14 mouse cellular contexts compared by ENCODE assay signal in genomic region chr10:69736241-69736640, GRCm38 (mm10).
DNase-seq lines count a peak whose midpoint lies in the region; ATAC-seq and TF ChIP-seq lines count a peak whose summit lies in the region.
"Had no signal": no experiment of that assay in that cellular context is flagged by ENCODE, and none has a peak within 500 bp of the region (broad histone marks: within the 10 kb centered on the region; RNA-seq: fewer than 3 reads in every experiment).

No protein-coding gene starts in this region.

- H3K27me3 ChIP-seq in midbrain, embryonic 13.5 days = no peaks in the 10 kb centered on the region
- H3K27me3 ChIP-seq in midbrain, embryonic 10.5 days (ENCODE audit: low read depth, poor library complexity, severe bottlenecking) = no peaks in the 10 kb centered on the region
- no peaks in the 10 kb centered on the region for H3K27me3 ChIP-seq in kidney, embryonic 15.5 days
- H3K27me3 ChIP-seq: embryonic facial prominence, embryonic 12.5 days; hindbrain, embryonic 15.5 days; liver, embryonic 12.5 days; lung, embryonic 15.5 days had no signal

- H3K36me3 ChIP-seq in midbrain, embryonic 13.5 days = no peaks in the 10 kb centered on the region
- H3K36me3 ChIP-seq in midbrain, embryonic 10.5 days = no peaks in the 10 kb centered on the region
- H3K36me3 ChIP-seq in kidney, embryonic 15.5 days = no peaks in the 10 kb centered on the region
- H3K36me3 ChIP-seq: embryonic facial prominence, embryonic 12.5 days; hindbrain, embryonic 15.5 days; liver, embryonic 12.5 days; lung, embryonic 15.5 days had no signal

- peak; percentile 19 for DNase-seq in gastrocnemius, adult 2 months
- no peak for DNase-seq in gastrocnemius, adult 18-20 months (ENCODE audit: low spot score)
- no peak for DNase-seq in midbrain, embryonic 10.5 days (ENCODE audit: low spot score)
- DNase-seq in thymus, postnatal 10 days (ENCODE audit: low spot score in 2 of 2) = no peak
- DNase-seq in ovary, postnatal 10 days (ENCODE audit: low spot score) = no peak
- DNase-seq: layer of hippocampus, postnatal 36 days; right cerebral cortex, postnatal 25 days had no signal

- H3K4me3 ChIP-seq in gastrocnemius, adult 2 months = no peak overlapping the region
- H3K4me3 ChIP-seq in midbrain, embryonic 13.5 days (replicated peaks) = no peak overlapping the region
- no peak overlapping the region for H3K4me3 ChIP-seq in midbrain, embryonic 10.5 days
- no peak overlapping the region for H3K4me3 ChIP-seq in kidney, embryonic 15.5 days (replicated peaks)
- H3K4me3 ChIP-seq: embryonic facial prominence, embryonic 12.5 days; hindbrain, embryonic 15.5 days; liver, embryonic 12.5 days; lung, embryonic 15.5 days had no signal

- WGBS in midbrain, embryonic 13.5 days = 65% methylated on average over 7 of the region's 7 CpGs
- WGBS in midbrain, embryonic 10.5 days = 72% methylated on average over 7 of the region's 7 CpGs
- 52% methylated on average over 7 of the region's 7 CpGs for WGBS in kidney, embryonic 15.5 days

- ATAC-seq in midbrain, embryonic 13.5 days = peak; percentile 30; the same call in 1 of the 2 replicates
- peak; percentile 76 for ATAC-seq in kidney, embryonic 15.5 days (replicated peaks; ENCODE audit: low FRiP score)
- ATAC-seq: liver, embryonic 12.5 days; midbrain, embryonic 16.5 days had no signal

- H3K27ac ChIP-seq in gastrocnemius, adult 2 months = no peak overlapping the region
- no peak overlapping the region for H3K27ac ChIP-seq in midbrain, embryonic 13.5 days
- no peak overlapping the region for H3K27ac ChIP-seq in midbrain, embryonic 10.5 days (replicated peaks)
- H3K27ac ChIP-seq in kidney, embryonic 15.5 days = no peak overlapping the region
- H3K27ac ChIP-seq: embryonic facial prominence, embryonic 12.5 days; hindbrain, embryonic 15.5 days; liver, embryonic 12.5 days; lung, embryonic 15.5 days had no signal

- TF ChIP-seq CTCF in gastrocnemius, adult 2 months (IDR thresholded peaks at IDR 0.05) = no peak

- no peak overlapping the region for H3K4me2 ChIP-seq in midbrain, embryonic 13.5 days (replicated peaks)
- H3K4me2 ChIP-seq in kidney, embryonic 15.5 days = no peak overlapping the region
- H3K4me2 ChIP-seq: embryonic facial prominence, embryonic 12.5 days; hindbrain, embryonic 15.5 days; liver, embryonic 12.5 days; lung, embryonic 15.5 days had no signal

- no peaks in the 10 kb centered on the region for H3K9me3 ChIP-seq in midbrain, embryonic 13.5 days
- no peaks in the 10 kb centered on the region for H3K9me3 ChIP-seq in midbrain, embryonic 10.5 days (replicated peaks)
- no peaks in the 10 kb centered on the region for H3K9me3 ChIP-seq in kidney, embryonic 15.5 days (replicated peaks)
- H3K9me3 ChIP-seq: embryonic facial prominence, embryonic 12.5 days; hindbrain, embryonic 15.5 days; liver, embryonic 12.5 days; lung, embryonic 15.5 days had no signal

- no peak overlapping the region for H3K9ac ChIP-seq in midbrain, embryonic 13.5 days (replicated peaks)
- no peak overlapping the region for H3K9ac ChIP-seq in kidney, embryonic 15.5 days
- H3K9ac ChIP-seq: embryonic facial prominence, embryonic 12.5 days; hindbrain, embryonic 15.5 days; liver, embryonic 12.5 days; lung, embryonic 15.5 days had no signal

- intact Hi-C loops in gastrocnemius, adult 2 months (cut with DNase I) = no loop called here

- peaks cover 18% of the 10 kb centered on the region for H3K4me1 ChIP-seq in midbrain, embryonic 13.5 days (replicated peaks)
- H3K4me1 ChIP-seq in midbrain, embryonic 10.5 days = peaks cover 9% of the 10 kb centered on the region; the same call in 1 of the 2 replicates
- peaks cover 30% of the 10 kb centered on the region for H3K4me1 ChIP-seq in kidney, embryonic 15.5 days
- H3K4me1 ChIP-seq: liver, embryonic 12.5 days; lung, embryonic 15.5 days had no signal
